ENCODE assay signal across 17 mouse cellular contexts in the genomic region with DNA sequence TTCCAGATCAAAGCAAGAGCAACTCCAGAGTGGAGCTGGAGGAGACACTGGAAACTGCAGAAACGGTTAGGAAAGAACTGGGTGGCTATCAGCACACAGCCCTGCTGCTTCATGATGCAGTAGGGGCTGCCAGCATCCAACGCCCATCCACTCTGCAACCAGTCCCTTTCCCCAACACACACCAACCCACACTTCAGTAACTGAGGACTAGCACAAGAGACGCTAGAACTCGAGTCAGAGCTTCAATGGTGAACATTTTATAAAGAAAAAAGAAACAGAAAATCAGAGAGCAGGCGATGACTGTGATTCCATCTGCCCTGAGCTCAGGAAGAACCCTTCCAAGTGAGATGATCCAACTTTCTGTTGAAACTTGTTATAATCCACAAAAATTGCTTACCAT. TPM values are rescaled to one million over a fixed set of nuclear protein-coding genes. Genes with fewer than 3 reads are reported as not detected.
"Had no signal": no experiment of that assay in that cellular context is flagged by ENCODE, and none has a peak within 500 bp of the region (broad histone marks: within the 10 kb centered on the region; RNA-seq: fewer than 3 reads in every experiment).

No protein-coding gene starts in this region.

- H3K9me3 ChIP-seq: kidney, embryonic 15.5 days; limb, embryonic 15.5 days; liver, embryonic 12.5 days; midbrain, embryonic 13.5 days; neural tube, embryonic 15.5 days had no signal

- H3K4me3 ChIP-seq: kidney, embryonic 15.5 days; limb, embryonic 15.5 days; liver, embryonic 12.5 days; midbrain, embryonic 13.5 days; neural tube, embryonic 15.5 days had no signal

- ATAC-seq: intestine, embryonic 16.5 days; liver, embryonic 12.5 days; midbrain, embryonic 13.5 days had no signal

- DNase-seq: kidney, adult 2 months; kidney, postnatal 14 days; layer of hippocampus, postnatal 36 days; lung, postnatal 14 days; thymus, adult 2 months; thymus, postnatal 36 days had no signal

- H3K36me3 ChIP-seq: kidney, embryonic 15.5 days; limb, embryonic 15.5 days; liver, embryonic 12.5 days; midbrain, embryonic 13.5 days; neural tube, embryonic 15.5 days had no signal

- H3K4me1 ChIP-seq: midbrain, embryonic 13.5 days; neural tube, embryonic 15.5 days had no signal

- H3K9ac ChIP-seq: kidney, embryonic 15.5 days; limb, embryonic 15.5 days; liver, embryonic 12.5 days; lung, embryonic 14.5 days; midbrain, embryonic 13.5 days; neural tube, embryonic 15.5 days had no signal

- H3K27me3 ChIP-seq: kidney, embryonic 15.5 days; limb, embryonic 15.5 days; liver, embryonic 12.5 days; midbrain, embryonic 13.5 days; neural tube, embryonic 15.5 days had no signal

- H3K4me2 ChIP-seq: kidney, embryonic 15.5 days; limb, embryonic 15.5 days; liver, embryonic 12.5 days; lung, embryonic 14.5 days; midbrain, embryonic 13.5 days; neural tube, embryonic 15.5 days had no signal

- H3K27ac ChIP-seq: kidney, embryonic 15.5 days; limb, embryonic 15.5 days; liver, embryonic 12.5 days; macrophage; midbrain, embryonic 13.5 days; neural tube, embryonic 15.5 days had no signal

RNA-seq across cellular contexts. Expression of gene Apoh, which starts 30.6 kb away (rescaled TPM):
- total RNA-seq: midbrain, postnatal 0 days had no signal
- polyA plus RNA-seq: kidney, adult 2 months; limb, embryonic 11.5 days; macrophage; neural tube, embryonic 11.5 days had no signal
